Mouse (Mus musculus) intestine, embryonic 15.5 days (tissue): ENCODE measurements at regions not wholly inside any gene's neighbourhood (a gene's known extent, or its start where the extent isn't known, plus 50 kb on each side); places are given as distances from the start of the nearest gene placed in this dataset.

Experiments
- ATAC-seq: fragments of 200-750 bp; cut with Nextera tagmentation; 2 replicates; pipeline ENCODE4 v1.8.0; 2017; ENCODE audit warnings: moderate TSS enrichment, moderate library complexity
- H3K27ac ChIP-seq: fragments of 300-500 bp; sonication (generic); 2 replicates; pipeline ENCODE4 v1.5.1; 2015; ENCODE audit warnings: mild to moderate bottlenecking, inconsistent platforms
- H3K27me3 ChIP-seq: fragments of 300-500 bp; sonication (generic); replicated peaks from 2 replicates; pipeline ENCODE4 v1.6.1; 2015; ENCODE audit warnings: inconsistent platforms
- H3K36me3 ChIP-seq: fragments of 300-500 bp; sonication (generic); 2 replicates; pipeline ENCODE4 v1.6.1; 2015; ENCODE audit warnings: inconsistent platforms
- H3K4me1 ChIP-seq: fragments of 300-500 bp; sonication (generic); replicated peaks from 2 replicates; pipeline ENCODE4 v1.6.1; 2015; ENCODE audit warnings: inconsistent platforms
- H3K4me2 ChIP-seq: fragments of 300-500 bp; sonication (generic); replicated peaks from 2 replicates; pipeline ENCODE4 v1.6.1; 2015; ENCODE audit warnings: mild to moderate bottlenecking, inconsistent platforms
- H3K4me3 ChIP-seq: fragments of 300-500 bp; sonication (generic); replicated peaks from 2 replicates; pipeline ENCODE4 v1.5.1; 2015; ENCODE audit warnings: inconsistent platforms
- H3K9ac ChIP-seq: fragments of 300-500 bp; sonication (generic); 2 replicates; pipeline ENCODE4 v1.6.1; 2015; ENCODE audit warnings: inconsistent platforms
- H3K9me3 ChIP-seq: fragments of 300-500 bp; sonication (generic); 2 replicates; pipeline ENCODE4 v1.6.1; 2016; ENCODE audit warnings: inconsistent platforms
- WGBS: fragments of 180-500 bp; shearing (Covaris S2); methylation state at CpG from one replicate; pipeline ENCODE4 v1.1.7; 2015; 5-methylcytosine and 5-hydroxymethylcytosine counted together

DNA sequence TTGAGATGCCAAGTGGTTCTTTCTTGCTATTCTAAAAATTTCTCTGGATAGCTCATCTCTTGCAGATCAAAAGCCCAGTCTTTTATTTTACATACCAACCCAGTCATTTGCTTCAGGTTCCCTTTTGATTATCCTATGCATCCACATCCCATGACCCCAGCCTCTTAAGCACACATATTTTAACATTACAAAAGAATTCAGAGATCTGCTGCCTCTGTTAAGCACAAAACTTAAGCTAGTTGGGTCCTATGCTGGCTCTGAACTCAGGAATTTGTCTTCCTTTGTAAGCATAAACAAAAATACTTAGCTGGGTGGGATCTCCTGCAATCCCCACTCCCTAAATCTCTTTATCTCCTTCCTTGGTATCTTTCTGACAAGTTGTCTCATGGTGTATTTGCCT, 212.9 kb downstream of the Car2 start:
- Histone ChIP-seq H3K9ac (no peak overlapping the region), H3K4me1 (no peaks in the 10 kb centered on the region), H3K4me2 (no peak overlapping the region), H3K36me3 (no peaks in the 10 kb centered on the region), H3K27me3 (no peaks in the 10 kb centered on the region), H3K27ac (no peak overlapping the region), H3K9me3 (no peaks in the 10 kb centered on the region), H3K4me3 (no peak overlapping the region)
- no peak for ATAC-seq

DNA sequence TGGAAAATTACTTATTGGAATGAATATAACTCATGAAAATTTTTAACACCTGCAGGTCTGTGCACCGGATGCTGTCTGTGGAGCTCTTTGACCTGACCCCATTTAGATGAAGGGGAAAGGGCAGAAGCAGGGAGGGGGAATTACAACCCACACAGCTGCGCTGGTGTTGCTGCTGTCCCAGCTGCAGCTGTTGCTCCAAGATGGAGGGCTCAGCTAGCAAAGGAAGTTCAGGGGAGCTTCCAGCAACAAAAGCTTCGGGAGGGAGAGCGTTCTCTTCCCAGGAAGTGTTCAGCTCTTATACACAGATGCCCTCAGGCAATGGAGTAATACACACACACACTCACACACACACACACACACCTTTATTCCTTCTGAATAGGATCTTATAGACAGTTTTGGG, 219.6 kb downstream of the Car2 start:
- 43% methylated on average over 4 of the region's 4 CpGs for WGBS
- H3K36me3 ChIP-seq, result no peaks in the 10 kb centered on the region
- no peaks in the 10 kb centered on the region for H3K4me1 ChIP-seq
- no peaks in the 10 kb centered on the region for H3K27me3 ChIP-seq
- no peak overlapping the region for H3K4me2 ChIP-seq
- ATAC-seq, result no peak
- no peaks in the 10 kb centered on the region for H3K9me3 ChIP-seq
- H3K4me3 ChIP-seq, result no peak overlapping the region
- no peak overlapping the region for H3K9ac ChIP-seq
- no peak overlapping the region for H3K27ac ChIP-seq

DNA sequence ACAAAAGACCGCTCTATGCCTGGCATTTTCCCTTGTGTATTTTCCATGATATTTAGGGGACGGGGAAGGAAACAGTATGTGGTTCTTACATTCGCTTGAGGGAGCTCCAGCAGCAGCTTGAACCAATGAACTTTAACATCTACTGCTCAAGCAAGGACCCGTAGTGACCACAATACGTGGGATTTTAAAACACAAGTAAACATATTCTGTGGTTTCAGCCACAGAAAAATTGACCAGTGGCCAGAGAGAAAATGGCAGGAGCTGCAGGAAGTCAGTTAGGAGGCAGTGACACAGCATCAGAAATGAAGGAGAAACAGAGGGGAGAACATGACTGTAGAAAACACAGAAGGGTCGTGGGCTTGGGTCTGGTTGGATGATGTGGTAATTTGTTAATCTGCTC, 220.2 kb downstream of the Car2 start:
- Histone ChIP-seq H3K27ac (no peak overlapping the region), H3K27me3 (no peaks in the 10 kb centered on the region), H3K9ac (no peak overlapping the region), H3K9me3 (no peaks in the 10 kb centered on the region), H3K4me3 (no peak overlapping the region), H3K4me2 (no peak overlapping the region), H3K36me3 (no peaks in the 10 kb centered on the region), H3K4me1 (no peaks in the 10 kb centered on the region)
- WGBS, result 85% methylated on average over 6 of the region's 6 CpGs
- no peak for ATAC-seq

DNA sequence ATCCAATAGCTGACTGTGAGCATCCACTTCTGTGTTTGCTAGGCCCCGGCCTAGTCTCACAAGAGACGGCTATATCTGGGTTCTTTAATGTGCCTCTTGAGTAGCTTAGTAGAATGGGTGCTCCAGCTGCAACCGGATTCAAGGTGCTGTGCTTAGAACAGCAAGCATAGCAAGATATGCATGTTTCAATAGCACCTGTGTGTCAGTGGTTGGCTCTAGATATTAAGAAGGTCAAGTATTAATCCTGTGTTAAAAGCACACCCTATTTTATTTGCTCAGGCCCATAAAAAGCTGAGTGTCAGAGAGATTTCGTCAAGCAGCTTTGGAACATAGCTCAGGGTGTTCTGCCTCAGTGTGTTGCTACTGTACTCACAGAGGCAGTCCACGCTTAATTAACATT, 221.2 kb downstream of the Car2 start:
- peak; percentile 61 for ATAC-seq
- Histone ChIP-seq H3K27ac (no peak overlapping the region), H3K9ac (no peak overlapping the region), H3K36me3 (no peaks in the 10 kb centered on the region), H3K27me3 (no peaks in the 10 kb centered on the region), H3K4me3 (no peak overlapping the region), H3K9me3 (no peaks in the 10 kb centered on the region), H3K4me1 (no peaks in the 10 kb centered on the region), H3K4me2 (no peak overlapping the region)
- 84% methylated on average over 5 of the region's 5 CpGs for WGBS

DNA sequence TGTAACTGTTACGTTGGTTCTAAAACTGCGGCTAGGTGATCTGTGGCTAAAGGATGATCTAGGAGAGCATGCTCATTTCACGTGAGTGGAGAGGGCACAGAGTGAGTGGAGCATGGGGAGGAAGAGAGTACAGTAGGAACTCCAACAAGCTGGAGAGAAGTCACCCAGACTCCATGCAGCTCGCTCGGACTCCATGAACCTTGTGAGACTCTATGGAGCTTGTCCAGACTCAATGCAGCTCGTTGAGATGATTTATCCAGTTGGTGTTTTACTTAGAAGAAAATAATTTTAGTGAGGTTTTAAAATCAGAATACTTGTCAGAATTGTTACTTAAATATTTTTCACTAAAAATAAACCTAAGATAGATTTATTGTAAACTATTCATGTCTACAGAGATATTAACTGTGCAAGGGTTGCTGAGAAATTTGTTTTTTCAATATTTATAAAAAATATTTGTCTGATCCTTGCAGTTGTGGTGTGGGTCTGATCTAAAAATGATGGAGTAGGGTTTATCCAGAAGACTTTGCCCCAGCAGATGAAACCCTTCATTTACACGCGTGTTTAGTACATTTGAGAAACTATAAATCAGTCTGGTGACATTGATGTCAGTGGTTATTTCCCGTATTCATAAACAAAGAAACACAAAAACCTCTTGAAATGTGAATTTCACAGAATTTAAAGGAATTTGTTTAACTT, 222.3 kb downstream of the Car2 start:
- 62% methylated on average over 9 of the region's 9 CpGs for WGBS
- H3K4me1 ChIP-seq, result no peaks in the 10 kb centered on the region
- no peak overlapping the region for H3K9ac ChIP-seq
- ATAC-seq, result no peak
- no peaks in the 10 kb centered on the region for H3K36me3 ChIP-seq
- no peak overlapping the region for H3K4me2 ChIP-seq
- H3K4me3 ChIP-seq, result no peak overlapping the region
- no peak overlapping the region for H3K27ac ChIP-seq
- H3K27me3 ChIP-seq, result no peaks in the 10 kb centered on the region
- H3K9me3 ChIP-seq, result no peaks in the 10 kb centered on the region

DNA sequence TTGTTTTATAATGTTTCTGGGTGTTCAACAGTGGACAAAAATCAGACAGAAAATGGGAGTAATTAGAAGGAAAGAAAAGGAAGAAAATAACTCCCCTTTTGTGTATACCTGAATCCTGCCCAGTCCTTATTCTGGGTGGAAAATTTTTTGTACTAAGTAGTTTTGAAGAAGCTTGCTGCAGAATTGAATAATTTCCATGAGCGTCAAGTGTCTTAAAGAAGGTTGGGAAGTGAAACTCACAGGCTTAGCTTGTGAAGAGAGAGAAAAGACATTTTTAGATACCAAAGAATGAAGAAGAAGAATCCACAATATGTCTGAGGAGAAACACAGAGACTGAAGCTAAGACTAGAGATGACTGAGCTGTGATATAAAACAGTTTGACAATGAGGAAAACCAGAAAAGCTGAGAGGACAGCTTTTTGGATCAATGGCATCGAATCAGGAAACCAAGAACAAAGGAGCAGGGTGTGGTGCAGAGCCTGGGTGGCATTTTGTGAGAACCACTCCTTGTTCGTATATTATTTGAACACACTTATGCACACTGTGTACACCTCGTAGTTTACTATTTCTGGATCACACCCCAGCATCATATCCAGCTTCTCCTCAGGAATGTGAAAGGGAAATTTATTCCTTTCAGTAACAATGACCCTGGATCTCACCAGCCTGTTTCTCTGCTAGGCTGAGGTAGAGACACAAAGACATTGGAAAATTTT, 221.9 kb downstream of the Gm9733 start:
- Histone ChIP-seq H3K4me1 (no peaks in the 10 kb centered on the region), H3K27ac (no peak overlapping the region), H3K4me3 (no peak overlapping the region), H3K9me3 (no peaks in the 10 kb centered on the region), H3K9ac (no peak overlapping the region), H3K27me3 (no peaks in the 10 kb centered on the region), H3K4me2 (no peak overlapping the region), H3K36me3 (no peaks in the 10 kb centered on the region)
- WGBS, result 60% methylated on average over 4 of the region's 4 CpGs
- no peak for ATAC-seq

DNA sequence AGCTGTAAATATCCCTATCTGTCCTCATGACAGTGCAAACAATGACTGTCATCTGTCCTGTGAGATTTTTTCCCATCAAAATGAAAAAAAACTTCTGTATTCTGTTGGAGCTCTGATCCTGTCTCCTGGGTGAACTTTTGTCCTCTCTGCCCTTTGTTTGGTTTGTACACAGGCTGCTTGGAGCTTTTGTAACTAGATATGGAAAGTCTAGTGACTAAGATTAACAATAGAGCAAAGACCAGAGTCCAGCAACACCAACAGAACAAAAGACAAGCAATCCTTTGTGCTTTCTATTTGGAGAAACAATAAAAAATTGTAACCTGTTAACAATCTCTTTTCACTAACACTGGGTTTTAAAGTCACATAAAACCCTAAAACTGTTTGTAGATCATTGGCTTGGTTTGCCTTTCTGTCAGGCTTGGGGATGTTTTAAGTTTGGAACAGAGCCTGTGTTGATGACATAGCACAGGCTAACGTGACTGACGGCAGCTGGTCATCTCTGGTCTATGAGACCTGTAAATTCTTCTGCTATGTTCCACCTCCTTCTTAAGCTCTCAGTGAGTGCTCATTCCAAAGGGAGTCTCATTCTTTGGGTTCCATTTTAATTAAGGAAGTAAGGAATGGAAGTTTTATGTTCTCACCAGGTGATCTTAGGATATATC, 219.8 kb downstream of the Gm9733 start:
- H3K9ac ChIP-seq, result no peak overlapping the region
- H3K9me3 ChIP-seq, result no peaks in the 10 kb centered on the region
- no peaks in the 10 kb centered on the region for H3K4me1 ChIP-seq
- 49% methylated on average over 2 of the region's 2 CpGs for WGBS
- no peak overlapping the region for H3K4me3 ChIP-seq
- no peak overlapping the region for H3K4me2 ChIP-seq
- ATAC-seq, result no peak
- H3K27ac ChIP-seq, result no peak overlapping the region
- no peaks in the 10 kb centered on the region for H3K36me3 ChIP-seq
- H3K27me3 ChIP-seq, result no peaks in the 10 kb centered on the region

DNA sequence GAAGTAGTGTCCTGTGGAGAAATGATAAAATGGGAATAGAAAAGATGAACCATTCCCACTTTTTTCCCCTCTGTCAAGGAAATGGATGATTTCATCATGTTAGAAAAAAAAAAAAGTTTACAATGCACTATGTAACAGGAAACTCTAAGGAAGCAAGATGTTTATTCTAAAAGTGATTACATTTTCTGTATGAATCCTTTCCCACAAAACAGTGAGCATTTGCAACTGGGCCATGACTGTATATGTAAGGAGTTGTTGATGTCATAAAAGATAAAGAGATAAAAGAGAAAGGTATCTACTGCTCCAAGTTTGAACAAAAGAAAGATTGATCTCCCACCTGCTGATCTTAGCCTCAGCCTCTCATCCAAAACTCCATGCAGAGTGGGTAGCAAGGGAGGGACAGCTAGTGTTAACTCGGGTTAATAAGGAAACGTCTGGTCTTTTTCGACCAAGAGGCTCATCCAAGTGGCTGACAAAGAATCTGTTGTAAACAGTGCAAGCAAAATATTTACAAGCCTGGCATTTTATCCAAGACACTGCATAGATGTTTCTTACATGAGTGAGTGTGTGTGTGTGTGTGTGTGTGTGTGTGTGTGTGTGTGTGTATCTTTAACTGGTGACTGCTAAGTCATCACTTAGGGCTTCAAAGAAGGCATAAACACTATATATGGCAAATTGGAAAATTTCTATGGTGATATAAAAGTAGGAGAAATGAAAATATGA, 213.3 kb downstream of the Gm9733 start:
- H3K9me3 ChIP-seq, result no peaks in the 10 kb centered on the region
- no peak overlapping the region for H3K4me3 ChIP-seq
- 13% methylated on average over 3 of the region's 3 CpGs for WGBS
- H3K36me3 ChIP-seq, result no peaks in the 10 kb centered on the region
- H3K4me2 ChIP-seq, result no peak overlapping the region
- ATAC-seq, result peak; percentile 49; the same call in 1 of the 2 replicates
- H3K9ac ChIP-seq, result no peak overlapping the region
- H3K27me3 ChIP-seq, result no peaks in the 10 kb centered on the region
- no peak overlapping the region for H3K27ac ChIP-seq
- no peaks in the 10 kb centered on the region for H3K4me1 ChIP-seq

DNA sequence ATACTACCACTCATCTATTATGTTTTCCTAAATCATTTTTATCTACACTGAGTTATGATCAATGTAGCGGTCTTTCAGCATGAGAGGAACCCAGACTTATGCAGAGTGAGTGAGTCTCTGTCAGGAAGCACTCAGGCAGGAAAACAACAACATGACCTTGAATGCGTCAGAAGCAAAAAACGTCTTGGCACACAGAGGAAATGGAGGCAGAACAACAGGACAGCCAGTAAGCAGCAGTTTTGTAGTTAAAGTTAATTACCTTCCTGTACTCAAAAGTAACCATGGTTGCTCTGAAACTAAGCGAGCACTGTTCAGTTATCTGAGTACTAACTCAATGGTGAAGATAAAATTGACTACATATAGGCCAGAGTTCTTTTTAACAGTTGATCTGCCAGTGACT, 205.4 kb downstream of the Gm9733 start:
- H3K9ac ChIP-seq, result no peak overlapping the region
- H3K4me2 ChIP-seq, result no peak overlapping the region
- H3K4me3 ChIP-seq, result no peak overlapping the region
- H3K27me3 ChIP-seq, result no peaks in the 10 kb centered on the region
- WGBS, result 63% methylated on average over 4 of the region's 4 CpGs
- H3K36me3 ChIP-seq, result no peaks in the 10 kb centered on the region
- no peak for ATAC-seq
- H3K9me3 ChIP-seq, result no peaks in the 10 kb centered on the region
- H3K27ac ChIP-seq, result no peak overlapping the region
- no peaks in the 10 kb centered on the region for H3K4me1 ChIP-seq

DNA sequence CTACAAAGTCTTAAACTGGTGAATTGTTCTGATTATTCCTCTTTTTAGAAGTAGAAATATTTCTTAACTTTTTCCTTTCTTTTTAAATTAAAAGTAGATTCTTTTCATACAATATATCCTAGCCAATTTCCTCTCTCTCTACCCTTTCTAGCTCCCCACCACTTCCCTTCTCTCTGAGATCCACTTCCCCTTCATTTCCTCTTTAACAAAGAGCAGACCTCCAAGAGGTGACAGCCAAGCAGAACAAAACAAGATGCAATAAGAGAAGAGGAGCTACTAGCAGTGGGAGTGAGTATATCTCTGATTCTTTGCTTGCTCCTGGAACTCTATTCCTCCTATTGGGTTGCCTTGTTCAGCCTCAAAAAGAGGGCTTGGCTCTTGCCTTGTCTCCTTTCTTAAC, 203.7 kb downstream of the Gm9733 start:
- Histone ChIP-seq H3K27ac (no peak overlapping the region), H3K9me3 (no peaks in the 10 kb centered on the region), H3K36me3 (no peaks in the 10 kb centered on the region), H3K27me3 (no peaks in the 10 kb centered on the region), H3K4me2 (no peak overlapping the region), H3K4me3 (no peak overlapping the region), H3K9ac (no peak overlapping the region), H3K4me1 (no peaks in the 10 kb centered on the region)
- ATAC-seq, result no peak

DNA sequence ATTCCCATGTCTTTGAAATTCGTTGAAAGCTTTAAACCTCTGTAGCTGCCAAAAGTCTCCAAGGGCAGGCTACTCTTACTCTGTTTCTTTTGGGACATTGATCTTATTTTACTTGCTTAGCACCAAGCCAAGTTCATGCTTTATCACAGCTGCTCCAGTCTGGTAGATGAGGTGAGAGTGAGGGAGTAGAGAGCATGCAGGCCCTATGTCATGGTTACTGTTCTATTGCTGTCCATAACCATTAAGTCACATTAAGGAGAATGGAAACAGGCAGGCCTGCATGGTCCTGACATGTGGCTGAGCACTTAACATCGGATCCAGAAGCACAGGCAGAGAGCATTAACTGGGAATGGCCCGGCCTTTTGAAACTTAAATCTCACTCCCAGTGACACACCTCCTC, 203.1 kb downstream of the Gm9733 start:
- WGBS, result 59% methylated on average over 3 of the region's 3 CpGs
- Histone ChIP-seq H3K4me3 (no peak overlapping the region), H3K36me3 (no peaks in the 10 kb centered on the region), H3K9ac (no peak overlapping the region), H3K27ac (no peak overlapping the region), H3K27me3 (no peaks in the 10 kb centered on the region), H3K9me3 (no peaks in the 10 kb centered on the region), H3K4me1 (no peaks in the 10 kb centered on the region), H3K4me2 (no peak overlapping the region)
- no peak for ATAC-seq

DNA sequence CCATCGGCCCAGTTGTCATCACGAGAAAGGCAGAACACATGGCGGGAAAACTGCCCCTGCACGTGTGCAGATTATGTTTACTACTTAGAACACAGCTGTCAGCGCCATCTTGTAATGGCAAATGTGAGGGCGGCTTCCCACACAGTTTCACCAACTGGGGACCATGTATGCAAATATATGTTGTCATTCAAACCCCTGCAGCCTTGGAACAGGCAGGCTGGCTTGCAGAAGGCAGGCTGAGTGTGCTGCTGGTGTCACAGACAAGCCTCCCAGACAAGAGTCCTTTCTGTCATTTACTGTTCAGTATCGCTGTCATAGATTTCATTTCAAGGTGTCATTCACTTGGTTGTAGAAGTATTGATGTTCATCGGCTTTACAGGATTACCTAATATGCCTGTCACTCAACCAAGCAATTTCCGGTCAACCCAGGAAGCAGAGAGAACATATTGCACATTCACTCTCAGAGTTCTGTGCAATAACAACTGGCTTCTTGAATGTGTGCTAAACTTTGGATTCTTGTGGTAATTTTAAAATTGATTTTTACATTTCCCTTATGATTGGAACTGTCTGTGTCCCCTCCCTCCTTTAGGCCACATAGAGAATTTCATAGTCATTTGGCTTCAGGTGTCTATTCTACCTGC, 202.3 kb downstream of the Gm9733 start:
- Histone ChIP-seq H3K36me3 (no peaks in the 10 kb centered on the region), H3K4me1 (no peaks in the 10 kb centered on the region), H3K9me3 (no peaks in the 10 kb centered on the region), H3K9ac (no peak overlapping the region), H3K27ac (no peak overlapping the region), H3K4me2 (no peak overlapping the region), H3K4me3 (no peak overlapping the region), H3K27me3 (no peaks in the 10 kb centered on the region)
- 88% methylated on average over 9 of the region's 9 CpGs for WGBS
- no peak for ATAC-seq
